Mouse (Mus musculus) embryo, embryonic 9.5 days (tissue): Measurements from ENCODE around the gene Arl3.
A peak's percentile ranks its signal among the peaks of the same experiment; 100 is the strongest.

ENCODE experiments used
- DNase-seq: peaks from one replicate; pipeline ENCODE4 v3.0.0-alpha.2; 2017; ENCODE audit errors: extremely low spot score

The Arl3 gene

DNA sequence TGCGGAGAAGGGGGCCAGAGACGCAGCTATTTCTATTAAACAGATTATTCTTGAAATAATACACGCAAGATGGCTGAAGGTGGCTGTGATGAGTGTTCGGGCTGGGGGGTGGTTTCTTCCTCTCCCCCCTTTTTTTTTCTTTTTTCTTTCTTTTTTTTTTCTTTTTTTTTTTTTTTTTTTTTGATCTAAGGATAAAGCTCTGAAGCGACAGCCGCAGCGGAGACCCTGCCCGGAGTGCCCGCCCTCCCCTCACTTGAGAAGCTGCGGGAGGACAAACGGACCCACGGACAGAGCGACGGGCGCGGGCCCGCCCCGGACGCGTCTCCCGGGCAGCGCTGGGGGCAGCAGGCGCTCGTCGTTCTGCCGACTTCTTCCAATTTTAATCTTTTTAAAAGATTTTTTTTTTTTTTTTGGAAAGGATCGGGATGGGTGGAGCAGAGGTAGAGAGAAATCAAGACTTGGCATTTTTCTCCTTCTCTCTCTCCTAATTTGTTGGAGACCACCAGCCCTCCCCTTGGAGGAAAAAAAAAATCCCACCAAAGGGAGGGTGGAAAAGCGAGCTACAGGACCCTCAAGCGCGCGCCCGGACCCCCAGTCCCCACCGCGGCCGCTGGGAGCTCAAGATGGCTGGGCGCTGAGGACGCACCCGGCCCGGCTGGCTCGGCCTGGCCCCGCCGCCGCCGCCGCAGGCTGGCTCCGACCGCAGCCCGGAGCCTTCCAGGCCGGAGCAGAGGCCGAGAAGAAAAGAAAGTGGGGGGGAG is 72.2 kb downstream of the Arl3 start:
- DNase-seq = no peak

DNA sequence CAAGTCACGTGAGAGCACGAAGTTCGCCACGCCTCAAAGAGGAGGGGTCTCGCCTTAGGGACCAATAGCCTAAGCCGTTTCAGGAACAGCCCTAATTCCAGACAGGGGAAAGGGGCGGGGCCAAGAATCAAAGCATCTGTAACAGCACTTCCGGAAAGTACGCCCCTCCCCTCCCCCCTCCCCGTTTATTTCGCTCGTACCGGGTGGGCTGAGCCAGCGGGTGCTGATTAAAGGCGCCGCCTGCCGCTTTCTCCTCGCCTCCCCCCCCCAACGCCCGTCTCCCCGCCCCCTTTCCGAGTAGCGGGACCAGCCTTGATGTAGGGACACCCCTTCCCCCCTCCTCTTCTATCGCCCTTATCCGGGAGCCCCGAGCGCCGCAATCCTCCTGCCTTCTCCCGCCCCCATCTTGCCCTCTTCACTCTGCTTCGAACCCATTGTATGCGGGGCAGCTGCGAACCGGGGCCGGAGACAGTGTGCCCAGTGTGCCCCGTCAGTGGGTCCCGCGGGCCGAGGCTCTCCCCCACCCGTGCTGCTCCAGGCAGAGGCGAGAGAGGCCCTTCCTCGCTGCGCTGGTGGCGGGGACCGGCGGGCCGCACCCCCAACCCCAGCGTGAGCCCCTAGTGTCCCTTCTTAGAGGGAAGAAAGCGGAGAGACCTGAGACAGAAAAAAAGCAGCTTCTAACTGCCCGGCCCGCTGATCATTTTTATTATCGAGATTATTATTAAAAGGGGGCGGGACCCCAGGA is 73.0 kb downstream of the Arl3 start:
- DNase-seq = peak; percentile 100

DNA sequence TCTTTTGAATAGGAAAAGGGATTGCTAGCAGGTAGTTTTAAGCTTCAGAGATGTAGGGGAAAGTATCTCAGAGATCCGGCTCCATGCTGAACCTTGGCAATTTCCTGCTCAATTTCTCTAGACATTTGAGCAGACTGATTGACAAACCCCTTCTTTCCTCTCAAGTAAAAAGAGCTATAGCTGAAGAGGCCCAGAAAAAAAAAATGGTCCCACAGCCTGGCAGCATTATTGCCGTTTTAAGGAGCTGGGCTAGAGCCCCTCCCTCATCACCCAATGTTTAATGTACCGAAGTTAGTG is 73.5 kb downstream of the Arl3 start:
- no peak for DNase-seq

DNA sequence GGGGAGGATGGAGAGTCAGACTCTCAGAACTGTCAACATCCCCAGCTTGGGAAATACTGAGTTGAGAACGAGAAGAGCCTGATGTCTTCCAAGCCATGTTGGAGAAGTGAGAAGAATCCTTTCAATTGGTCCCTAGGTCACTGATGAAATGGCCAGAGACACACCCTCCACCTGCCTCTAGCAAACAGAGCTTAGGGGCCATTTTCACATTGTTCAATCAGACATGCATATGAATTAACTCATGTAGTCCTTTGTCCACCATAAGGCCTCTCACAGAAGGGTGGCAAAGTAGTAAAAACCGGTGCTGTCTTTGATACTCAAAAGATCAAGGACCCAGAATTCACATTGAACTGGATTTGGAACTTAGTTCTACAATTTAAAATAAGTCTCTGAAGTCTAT is 75.8 kb downstream of the Arl3 start:
- no peak for DNase-seq

DNA sequence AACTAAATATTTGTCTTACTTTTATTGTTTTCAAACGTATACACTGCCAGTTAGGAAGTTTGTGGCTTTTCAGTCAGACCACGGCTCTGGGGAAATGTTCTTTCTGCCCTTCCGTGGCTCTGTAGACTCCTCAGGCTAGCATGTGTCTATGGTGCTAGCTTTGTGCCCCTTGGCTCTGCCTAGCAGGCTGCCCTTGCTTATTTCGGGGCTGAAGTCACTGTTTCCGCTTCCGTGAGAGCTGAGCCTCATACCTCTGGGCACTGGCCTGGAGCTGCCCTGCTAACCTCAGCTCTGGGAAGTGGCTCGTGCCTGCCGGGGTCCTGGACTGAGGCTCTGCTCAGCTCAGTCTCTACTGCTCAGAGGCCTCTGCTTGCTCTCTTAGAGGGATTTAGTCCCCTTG is 77.9 kb downstream of the Arl3 start:
- no peak for DNase-seq

DNA sequence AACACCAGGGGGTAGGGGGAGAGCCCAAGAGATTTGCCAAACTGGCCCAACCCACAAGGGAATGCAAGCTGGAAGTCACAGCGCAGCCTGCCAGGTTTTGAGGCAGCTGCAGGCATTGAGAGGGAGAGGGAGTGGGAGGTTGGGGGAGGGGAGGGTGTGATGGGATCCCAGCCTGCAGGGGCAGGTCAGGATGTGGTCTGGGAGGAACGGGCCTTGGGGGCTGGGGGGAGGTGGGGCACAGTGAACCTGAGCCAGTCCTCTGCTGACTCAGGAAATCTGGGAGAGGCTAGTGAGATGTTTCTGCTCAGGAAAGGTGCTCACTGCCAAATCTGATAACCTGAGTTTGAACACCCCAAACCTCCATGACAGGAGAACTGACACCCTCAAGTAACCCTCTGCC is 82.4 kb downstream of the Arl3 start:
- DNase-seq = peak; percentile 46

DNA sequence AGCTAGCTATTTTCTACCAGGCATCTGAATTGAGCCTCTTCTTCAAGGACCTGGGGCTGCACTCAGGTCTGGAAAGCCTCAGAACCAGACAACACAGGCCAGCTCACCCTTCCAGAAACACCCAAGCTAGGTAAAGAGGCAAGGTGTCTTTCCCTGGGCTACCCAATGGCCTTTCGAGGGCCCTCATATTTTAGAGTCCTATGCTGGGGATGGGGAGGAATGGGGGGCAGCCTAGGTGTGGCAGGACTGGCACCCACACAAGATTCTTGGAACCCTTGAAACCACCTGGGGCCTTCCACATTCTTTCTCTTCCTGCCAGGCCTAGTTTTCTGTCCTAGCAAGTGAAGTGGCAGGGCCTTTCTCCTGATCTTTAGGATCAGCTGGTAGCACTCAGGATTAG is 83.5 kb downstream of the Arl3 start:
- DNase-seq = no peak

DNA sequence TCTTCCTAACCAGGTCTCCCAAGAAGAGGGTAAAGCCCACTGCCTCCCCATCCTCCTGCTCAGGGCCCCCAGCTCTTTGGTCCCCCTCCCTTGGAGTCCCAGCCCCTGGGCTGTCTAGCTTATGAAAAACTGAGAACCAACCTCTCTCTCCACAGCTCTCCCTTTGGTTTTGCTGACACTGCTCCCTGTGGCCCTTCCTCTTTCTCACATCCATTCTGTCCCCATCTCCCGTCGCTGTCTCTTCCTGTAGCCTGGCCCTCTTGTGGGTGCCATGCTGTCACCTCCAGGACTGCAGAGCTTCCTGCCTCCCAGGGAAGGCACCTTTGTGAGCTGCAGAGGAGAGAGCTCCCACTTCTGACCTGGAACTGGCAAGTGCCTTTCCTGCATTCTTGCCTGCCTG is 86.3 kb downstream of the Arl3 start:
- DNase-seq = no peak

DNA sequence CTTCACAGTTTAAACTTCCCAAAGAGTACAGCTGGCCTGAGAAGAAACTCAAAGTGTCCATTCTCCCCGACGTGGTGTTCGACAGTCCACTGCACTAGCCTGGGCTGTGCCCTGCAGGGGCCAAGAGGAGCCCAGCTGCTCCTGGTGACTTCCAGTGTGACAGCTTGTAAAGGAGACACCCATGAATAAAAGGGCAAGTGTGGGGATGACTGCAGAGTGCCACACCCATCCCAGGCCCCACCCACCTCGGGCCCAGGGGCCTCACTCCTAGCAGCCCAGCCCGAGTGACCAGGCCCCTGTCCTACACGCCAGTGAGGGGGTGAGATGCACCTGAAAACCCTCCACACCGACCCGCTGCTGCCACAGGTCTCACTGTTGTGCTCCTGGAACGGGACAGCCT is 87.2 kb downstream of the Arl3 start:
- no peak for DNase-seq

DNA sequence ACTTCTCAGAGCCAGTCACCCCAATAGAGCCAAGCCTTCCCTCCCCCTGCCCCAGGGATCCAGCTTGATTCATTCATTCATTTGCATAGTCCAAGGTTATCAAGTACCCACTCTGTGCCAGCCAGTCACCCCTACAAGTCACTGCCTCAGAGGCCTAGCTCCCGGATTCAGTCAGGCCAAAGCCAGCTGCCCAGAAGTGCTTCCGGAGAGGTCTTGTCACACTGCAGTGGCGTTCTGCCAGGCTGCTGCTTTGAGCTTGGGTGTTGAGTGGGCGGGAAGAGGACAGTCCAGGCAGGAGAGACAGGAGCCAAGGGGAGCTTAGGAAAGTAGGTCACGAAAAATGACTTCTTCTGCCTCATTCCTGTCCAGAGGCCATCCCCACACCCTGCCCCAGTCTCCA is 88.5 kb downstream of the Arl3 start:
- no peak for DNase-seq

DNA sequence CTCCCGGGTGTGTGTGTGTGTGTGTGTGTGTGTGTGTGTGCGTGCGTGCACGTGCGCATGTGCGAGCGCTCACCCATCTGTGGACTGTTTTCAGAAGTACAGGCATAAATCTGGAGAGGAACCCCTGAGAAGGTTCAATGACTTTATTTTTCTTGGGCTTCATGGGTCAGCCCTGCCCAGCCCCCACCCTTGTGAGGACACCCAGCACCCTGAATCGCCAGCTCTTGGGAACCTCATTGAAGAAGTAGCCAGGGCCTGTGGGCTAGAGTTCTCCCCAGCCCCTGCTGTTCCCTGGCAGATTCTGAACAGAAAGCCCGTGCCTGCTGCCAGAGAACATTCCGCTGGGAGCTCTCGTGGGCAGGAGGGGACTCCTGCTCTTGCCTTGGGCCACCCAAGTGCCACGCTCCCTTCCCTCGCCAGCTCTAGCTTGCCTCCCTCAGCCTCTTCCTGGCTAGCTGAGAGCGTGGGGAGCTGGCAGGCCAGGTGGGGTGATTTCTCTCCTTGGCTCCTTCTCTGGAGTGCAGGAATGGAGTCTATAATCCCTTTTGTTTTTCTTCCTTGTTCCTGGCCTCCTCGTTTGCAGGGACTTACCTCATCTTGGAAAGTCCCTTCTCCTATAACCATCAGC is 89.2 kb downstream of the Arl3 start:
- DNase-seq = no peak

DNA sequence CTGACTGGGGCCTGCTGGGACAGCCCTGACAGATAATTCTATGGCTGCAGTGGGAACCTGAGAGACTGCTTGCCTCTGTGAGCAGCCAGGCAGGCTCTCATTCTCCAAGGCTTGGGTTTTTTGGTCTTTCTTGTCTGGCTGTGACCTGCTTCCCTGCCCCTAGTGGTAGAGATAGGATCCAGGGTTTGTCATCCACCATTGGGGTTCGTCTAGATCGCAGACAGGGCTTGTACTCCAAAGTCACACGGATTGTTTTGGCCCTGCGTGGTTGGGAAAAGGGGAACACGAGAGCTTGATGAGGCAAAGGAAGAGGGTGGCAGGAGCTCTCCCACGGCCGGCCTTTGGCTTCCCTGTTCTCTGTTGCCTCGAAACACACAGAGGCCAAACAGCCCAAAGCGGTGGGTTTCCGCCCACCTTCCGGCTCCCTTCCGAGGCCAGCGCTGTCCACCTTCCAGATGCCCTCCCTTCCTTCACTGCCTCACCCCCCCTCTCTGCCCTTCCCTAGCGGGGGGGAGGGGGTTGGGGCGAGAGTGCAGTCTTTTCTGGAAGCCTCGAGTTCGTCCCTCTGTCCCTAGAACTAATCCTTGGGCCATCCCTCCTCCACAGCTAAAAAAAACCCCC is 90.0 kb downstream of the Arl3 start:
- DNase-seq = no peak

DNA sequence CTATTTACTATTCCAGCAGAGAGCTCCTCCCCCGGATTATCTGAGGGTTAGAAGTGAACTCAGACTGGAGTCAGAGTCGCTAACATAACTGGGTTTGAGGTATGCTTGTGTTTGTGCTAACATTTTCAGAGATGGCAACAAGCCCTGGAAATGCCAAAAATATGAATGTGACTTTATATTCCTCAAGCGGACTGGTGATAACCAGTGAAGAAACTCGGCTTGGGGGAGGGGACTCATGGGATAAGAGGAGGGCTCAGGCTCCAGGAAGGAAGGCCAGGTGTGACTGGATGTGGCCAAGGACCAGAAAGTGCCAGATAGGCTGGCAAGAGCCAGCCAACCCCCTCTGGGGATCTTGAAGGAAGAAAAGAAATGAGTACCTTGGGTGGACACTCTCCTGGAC is 91.2 kb downstream of the Arl3 start:
- DNase-seq = no peak

DNA sequence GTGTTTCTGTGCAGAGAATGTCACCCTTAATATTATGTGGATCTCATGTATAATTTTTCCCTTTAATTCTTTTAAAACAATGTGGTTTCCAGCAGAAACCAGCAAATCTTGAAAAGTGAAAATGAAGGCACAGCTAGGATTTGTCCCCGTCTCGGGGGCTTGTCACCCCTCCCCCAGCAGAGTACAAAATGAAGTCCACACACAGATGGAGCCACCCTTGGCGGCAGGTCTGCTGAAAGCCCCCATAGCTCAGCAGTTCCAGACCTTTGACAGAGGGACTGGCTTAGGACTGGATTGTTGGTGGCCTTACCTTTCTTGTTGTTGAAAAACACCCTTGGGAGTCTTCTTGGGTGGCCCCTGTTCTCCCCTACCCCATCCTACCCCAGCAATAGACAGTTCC is 91.6 kb downstream of the Arl3 start:
- no peak for DNase-seq
